Mouse (Mus musculus): Measurements from ENCODE around the gene Ehd4.

- TF ChIP-seq MAFK (IDR thresholded peaks at IDR 0.05; ENCODE audit: insufficient read depth, low read depth, low read length) (no peak), CHD2 (IDR thresholded peaks at IDR 0.05; ENCODE audit: low read depth, low read length) (no peak), HCFC1 (IDR thresholded peaks at IDR 0.05; ENCODE audit: borderline replicate concordance, insufficient read depth, low read length) (no peak; the same call in 1 of the 2 replicates), ZNF384 (IDR thresholded peaks at IDR 0.05; ENCODE audit: low read depth, low read length) (no peak), ZC3H11A (IDR thresholded peaks at IDR 0.05; ENCODE audit: borderline replicate concordance, low read depth, low read length) (no peak)
These were observed at the start of gene Ehd4 for GRCm38 (mm10) chr2:120154361-120154894.

Data from ES-E14 (cell line).